8 mouse cellular contexts compared by ENCODE assay signal in genomic region chr3:29081517-29081916, GRCm38 (mm10). TPM values are rescaled to one million over a fixed set of nuclear protein-coding genes. Genes with fewer than 3 reads are reported as not detected.
A peak's percentile ranks its signal among the peaks of the same experiment; 100 is the strongest.
DNase-seq lines count a peak whose midpoint lies in the region; ATAC-seq and TF ChIP-seq lines count a peak whose summit lies in the region.

No protein-coding gene starts in this region.

- ATAC-seq in lung, postnatal 0 days = no peak
- ATAC-seq in inflammation-experienced regulatory T-cells, adult 6 months = no peak

- intact Hi-C loops in left cerebral cortex, postnatal 25 days (cut with DNase I) = no loop called here

- no peak for TF ChIP-seq POLR2A in olfactory bulb, adult 2 months (IDR thresholded peaks at IDR 0.05; ENCODE audit: insufficient read depth, low read depth, low read length)
- no peak for TF ChIP-seq POLR2A in kidney, adult 2 months (IDR thresholded peaks at IDR 0.05; ENCODE audit: low read depth, low read length)

- no peak overlapping the region for H3K27ac ChIP-seq in lung, postnatal 0 days (ENCODE audit: low read length)
- no peak overlapping the region for H3K27ac ChIP-seq in olfactory bulb, adult 2 months (ENCODE audit: insufficient read depth, low read depth, low read length)
- H3K27ac ChIP-seq in kidney, adult 2 months (ENCODE audit: insufficient read depth, low read depth, low read length) = no peak overlapping the region

- H3K4me1 ChIP-seq in lung, postnatal 0 days (ENCODE audit: insufficient read depth, low read depth, low read length) = no peaks in the 10 kb centered on the region; the same call in 1 of the 2 replicates
- peaks cover 13% of the 10 kb centered on the region for H3K4me1 ChIP-seq in olfactory bulb, adult 2 months (ENCODE audit: control insufficient read depth, insufficient read depth, low read length)
- no peaks in the 10 kb centered on the region for H3K4me1 ChIP-seq in kidney, adult 2 months (ENCODE audit: control insufficient read depth, insufficient read depth, low read length)

- H3K9me3 ChIP-seq in lung, postnatal 0 days (ENCODE audit: low read length) = no peaks in the 10 kb centered on the region

- H3K4me3 ChIP-seq in lung, postnatal 0 days (ENCODE audit: low read depth, low read length) = peak overlapping the region; percentile 45; the same call in 1 of the 2 replicates
- H3K4me3 ChIP-seq in olfactory bulb, adult 2 months (ENCODE audit: insufficient read depth, low read depth, low read length) = peak overlapping the region; percentile 47
- no peak overlapping the region for H3K4me3 ChIP-seq in kidney, adult 2 months (ENCODE audit: insufficient read depth, low read depth, low read length)

- H3K4me2 ChIP-seq in lung, postnatal 0 days (replicated peaks; ENCODE audit: low read depth, low read length) = peak overlapping the region; percentile 72

- no peaks in the 10 kb centered on the region for H3K36me3 ChIP-seq in lung, postnatal 0 days (ENCODE audit: insufficient read depth, low read length)
- H3K36me3 ChIP-seq in kidney, adult 2 months (ENCODE audit: control insufficient read depth, insufficient read depth, low read length) = no peaks in the 10 kb centered on the region

- WGBS in lung, postnatal 0 days = 24% methylated on average over 13 of the region's 13 CpGs
- 37% methylated on average over 13 of the region's 13 CpGs for WGBS in olfactory bulb, adult 2 months
- WGBS in kidney, adult 2 months = 35% methylated on average over 13 of the region's 13 CpGs

- DNase-seq in cerebellum, postnatal 14 days = peak; percentile 37 to 54
- DNase-seq in cerebellum, adult 8-10 months = no peak
- no peak for DNase-seq in lung, postnatal 0 days (ENCODE audit: low spot score)
- DNase-seq in lung, postnatal 25 days (ENCODE audit: low spot score) = no peak
- peak; percentile 31 to 33 for DNase-seq in left cerebral cortex, postnatal 25 days (ENCODE audit: low spot score in 2 of 2)
- DNase-seq in kidney, adult 2 months = no peak

- peaks cover 14% of the 10 kb centered on the region; the same call in 1 of the 2 replicates for H3K27me3 ChIP-seq in lung, postnatal 0 days (replicated peaks; ENCODE audit: insufficient read depth, low read length)
- 0 out of 2 replicates have a peak, but pooled peaks cover 2% of the 10 kb centered on the region for H3K27me3 ChIP-seq in kidney, adult 2 months (replicated peaks; ENCODE audit: control insufficient read depth, insufficient read depth, low read length)

- no peak for TF ChIP-seq CTCF in lung, postnatal 0 days (IDR thresholded peaks at IDR 0.05)
- no peak for TF ChIP-seq CTCF in olfactory bulb, adult 2 months (IDR thresholded peaks at IDR 0.05; ENCODE audit: insufficient read depth, low read depth, low read length)
- no peak for TF ChIP-seq CTCF in kidney, adult 2 months (conservative IDR thresholded peaks at IDR 0.05; ENCODE audit: insufficient read depth, insufficient read length, low read depth, low read length)

- no peak for TF ChIP-seq EP300 in lung, postnatal 0 days (IDR thresholded peaks at IDR 0.05)

- no peak overlapping the region for H3K9ac ChIP-seq in lung, postnatal 0 days (replicated peaks; ENCODE audit: low read depth)

RNA-seq across cellular contexts. Expression of gene Egfem1, which starts 0.3 kb away (rescaled TPM):
- polyA plus RNA-seq in lung, postnatal 0 days (2015; fragmentation: Nextera tagmentation; extraction: Ambion mirVana) = 19.7 and 23.4 TPM in 2 replicates
- total RNA-seq in left cerebral cortex, postnatal 25 days (2021) = 10 to 100 TPM; 17.2 to 18.5 TPM
- not detected in 2 replicates for polyA plus RNA-seq in olfactory bulb, adult 2 months (2012; ENCODE audit: insufficient read depth, insufficient read length, low replicate concordance, missing spikeins)
- not detected for polyA plus RNA-seq in inflammation-experienced regulatory T-cells, adult 6 months (2017; shearing (Covaris generic))
- polyA plus RNA-seq in kidney, adult 2 months (2012; rRNA removed) = 0.25 and 1.2 TPM in 2 replicates

Comparison
In these comparisons a context has a peak if more than half of its experiments do, and no peak if none do; other contexts are left out.
1. DNase-seq: peak in cerebellum, postnatal 14 days (2 of 2) and left cerebral cortex, postnatal 25 days (2 of 2); none in cerebellum, adult 8-10 months (single experiment), lung, postnatal 0 days (single experiment), lung, postnatal 25 days (single experiment) and kidney, adult 2 months (single experiment).